Comparison of ENCODE assay signal across 22 mouse cellular contexts in the genomic region with DNA sequence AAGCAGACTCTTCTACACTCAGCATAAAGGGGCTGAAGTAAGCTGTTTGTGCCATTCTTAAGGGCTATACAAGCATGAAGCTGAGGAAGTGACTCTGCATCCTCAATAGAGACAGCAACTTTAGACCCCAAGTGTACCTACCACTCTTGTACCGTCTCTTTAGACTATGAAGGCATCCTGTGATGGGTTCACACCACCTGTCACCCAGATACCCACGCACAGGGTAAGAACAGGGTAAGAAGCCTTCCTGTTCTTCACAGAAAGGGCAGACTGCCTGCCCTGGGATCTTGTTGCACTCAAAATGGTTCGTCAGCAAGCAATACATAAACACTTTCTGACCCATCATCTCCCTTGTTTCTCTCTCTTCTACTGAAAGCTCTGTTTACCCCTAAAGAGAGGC.
DNase-seq lines count a peak whose midpoint lies in the region; ATAC-seq and TF ChIP-seq lines count a peak whose summit lies in the region.
"Had no signal": no experiment of that assay in that cellular context is flagged by ENCODE, and none has a peak within 500 bp of the region (broad histone marks: within the 10 kb centered on the region; RNA-seq: fewer than 3 reads in every experiment).

No protein-coding gene starts in this region.

- 81% methylated on average over 3 of the region's 3 CpGs for WGBS in hindbrain, embryonic 10.5 days
- WGBS in hindbrain, postnatal 0 days: 71% methylated on average over 3 of the region's 3 CpGs
- WGBS in kidney, postnatal 0 days: 83% methylated on average over 3 of the region's 3 CpGs

- H3K27ac ChIP-seq in hindbrain, embryonic 10.5 days: peak overlapping the region; percentile 57; the same call in 1 of the 2 replicates
- no peak overlapping the region for H3K27ac ChIP-seq in hindbrain, postnatal 0 days
- 0 out of 2 replicates have a peak overlapping the region, but pooled peaks have one; percentile 9 for H3K27ac ChIP-seq in kidney, postnatal 0 days
- H3K27ac ChIP-seq: embryonic facial prominence, embryonic 13.5 days; limb, embryonic 13.5 days; lung, embryonic 15.5 days; midbrain, embryonic 15.5 days; stomach, embryonic 15.5 days had no signal

- TF ChIP-seq CTCF in hindbrain, postnatal 0 days (IDR thresholded peaks at IDR 0.05; ENCODE audit: low read depth): no peak
- no peak for TF ChIP-seq CTCF in kidney, postnatal 0 days (IDR thresholded peaks at IDR 0.05; ENCODE audit: low read depth)

- H3K9ac ChIP-seq in hindbrain, postnatal 0 days (replicated peaks; ENCODE audit: low read length): no peak overlapping the region
- H3K9ac ChIP-seq in kidney, postnatal 0 days (ENCODE audit: low read depth, low read length): no peak overlapping the region
- H3K9ac ChIP-seq: hindbrain, embryonic 12.5 days; limb, embryonic 13.5 days; lung, embryonic 15.5 days; midbrain, embryonic 15.5 days; stomach, embryonic 15.5 days had no signal

- H3K4me3 ChIP-seq in hindbrain, embryonic 10.5 days: no peak overlapping the region
- no peak overlapping the region for H3K4me3 ChIP-seq in hindbrain, postnatal 0 days (ENCODE audit: low read length)
- no peak overlapping the region for H3K4me3 ChIP-seq in kidney, postnatal 0 days (replicated peaks; ENCODE audit: low read depth, low read length)
- H3K4me3 ChIP-seq: embryonic facial prominence, embryonic 13.5 days; hindbrain, embryonic 12.5 days; limb, embryonic 13.5 days; lung, embryonic 15.5 days; midbrain, embryonic 15.5 days; stomach, embryonic 15.5 days had no signal

- peaks cover 15% of the 10 kb centered on the region for H3K36me3 ChIP-seq in hindbrain, embryonic 10.5 days
- no peaks in the 10 kb centered on the region for H3K36me3 ChIP-seq in hindbrain, postnatal 0 days (ENCODE audit: insufficient read depth, low read length)
- no peaks in the 10 kb centered on the region for H3K36me3 ChIP-seq in kidney, postnatal 0 days (ENCODE audit: insufficient read depth, low read length)
- H3K36me3 ChIP-seq: hindbrain, embryonic 12.5 days; lung, embryonic 15.5 days; midbrain, embryonic 15.5 days; stomach, embryonic 15.5 days had no signal

- ATAC-seq in hindbrain, postnatal 0 days: no peak
- ATAC-seq in kidney, postnatal 0 days (replicated peaks; ENCODE audit: low FRiP score, low read depth): no peak
- ATAC-seq in CD4-positive, CD25-positive, alpha-beta regulatory T cell, adult 4 months: peak; percentile 23
- ATAC-seq: forebrain, embryonic 14.5 days; midbrain, embryonic 15.5 days had no signal

- H3K4me1 ChIP-seq in hindbrain, embryonic 10.5 days (replicated peaks): peaks cover 42% of the 10 kb centered on the region
- no peaks in the 10 kb centered on the region for H3K4me1 ChIP-seq in hindbrain, postnatal 0 days (ENCODE audit: insufficient read depth, low read length)
- H3K4me1 ChIP-seq in kidney, postnatal 0 days (replicated peaks; ENCODE audit: insufficient read depth, low read length): no peaks in the 10 kb centered on the region
- H3K4me1 ChIP-seq: limb, embryonic 13.5 days; lung, embryonic 15.5 days; stomach, embryonic 15.5 days had no signal

- DNase-seq in hindbrain, embryonic 10.5 days (ENCODE audit: low spot score): no peak
- DNase-seq in hindbrain, postnatal 0 days (ENCODE audit: low spot score): no peak
- DNase-seq in kidney, postnatal 0 days (ENCODE audit: low spot score): no peak
- DNase-seq in kidney, postnatal 36 days: no peak
- peak; percentile 63 for DNase-seq in thymus, postnatal 14 days
- DNase-seq in gastrocnemius, postnatal 25 days: no peak
- DNase-seq: adrenal gland, postnatal 25 days; cerebellum, adult 11-12 months; cerebellum, postnatal 10 days; heart, postnatal 14 days; kidney, adult 11 months; kidney, postnatal 4 days; right cerebral cortex, postnatal 25 days had no signal

- no peaks in the 10 kb centered on the region for H3K9me3 ChIP-seq in hindbrain, embryonic 10.5 days
- H3K9me3 ChIP-seq in hindbrain, postnatal 0 days (ENCODE audit: low read length): no peaks in the 10 kb centered on the region
- no peaks in the 10 kb centered on the region for H3K9me3 ChIP-seq in kidney, postnatal 0 days (replicated peaks; ENCODE audit: low read length)
- H3K9me3 ChIP-seq: embryonic facial prominence, embryonic 13.5 days; hindbrain, embryonic 12.5 days; limb, embryonic 13.5 days; lung, embryonic 15.5 days; midbrain, embryonic 15.5 days; stomach, embryonic 15.5 days had no signal

- H3K27me3 ChIP-seq in hindbrain, embryonic 10.5 days (ENCODE audit: insufficient read depth, poor library complexity, severe bottlenecking): no peaks in the 10 kb centered on the region
- H3K27me3 ChIP-seq in hindbrain, postnatal 0 days (ENCODE audit: insufficient read depth, low read length): no peaks in the 10 kb centered on the region
- no peaks in the 10 kb centered on the region for H3K27me3 ChIP-seq in kidney, postnatal 0 days (ENCODE audit: insufficient read depth, low read length)
- H3K27me3 ChIP-seq: embryonic facial prominence, embryonic 13.5 days; hindbrain, embryonic 12.5 days; limb, embryonic 13.5 days; lung, embryonic 15.5 days; midbrain, embryonic 15.5 days; stomach, embryonic 15.5 days had no signal

- no peak overlapping the region for H3K4me2 ChIP-seq in hindbrain, postnatal 0 days (ENCODE audit: low read depth, low read length)
- no peak overlapping the region for H3K4me2 ChIP-seq in kidney, postnatal 0 days (ENCODE audit: low read length)
- H3K4me2 ChIP-seq: embryonic facial prominence, embryonic 13.5 days; hindbrain, embryonic 12.5 days; limb, embryonic 13.5 days; liver, embryonic 11.5 days; lung, embryonic 15.5 days; midbrain, embryonic 15.5 days; stomach, embryonic 15.5 days had no signal
